Mouse (Mus musculus) small intestine, adult 2 months (tissue): Measurements from ENCODE around the gene Mid1.

Source experiments
- CTCF ChIP-seq: fragments of 200-500 bp; IDR thresholded peaks from 2 replicates; pipeline ENCODE4 v1.5.1; 2012; ENCODE audit warnings: low read depth, mild to moderate bottlenecking, control low read depth, inconsistent platforms, low read length, moderate library complexity, mixed read lengths; ENCODE audit not compliant: insufficient replicate concordance, insufficient read length; ENCODE audit errors: extremely low read depth
- POLR2A ChIP-seq: fragments of 200-500 bp; IDR thresholded peaks from 2 replicates; pipeline ENCODE4 v1.6.1; 2012; ENCODE audit warnings: low read depth, mild to moderate bottlenecking, control low read depth, inconsistent platforms, low read length, moderate library complexity

GRCm38 (mm10) chrX:169874475-169874874, 189.5 kb downstream of the Mid1 start:
- TF ChIP-seq CTCF (no peak), POLR2A (no peak)
